Mouse (Mus musculus) limb, embryonic 10.5 days (tissue): ENCODE measurements around the gene Fanca. TPM values are rescaled to one million over a fixed set of nuclear protein-coding genes. Genes with fewer than 3 reads are reported as not detected.

Experiments used
- DNase-seq: peaks from one replicate; pipeline ENCODE4 v3.0.0-alpha.2; 2017; ENCODE audit warnings: low spot score
- H3K27ac ChIP-seq: fragments of 300-500 bp; sonication (generic); 2 replicates; pipeline ENCODE4 v1.5.1; 2016; ENCODE audit warnings: mild to moderate bottlenecking
- H3K27me3 ChIP-seq: fragments of 300-500 bp; sonication (generic); 2 replicates; pipeline ENCODE4 v1.6.1; 2016; ENCODE audit warnings: low read depth, mild to moderate bottlenecking; ENCODE audit not compliant: poor library complexity, severe bottlenecking
- H3K36me3 ChIP-seq: fragments of 300-500 bp; sonication (generic); 2 replicates; pipeline ENCODE4 v1.6.1; 2016; ENCODE audit warnings: mild to moderate bottlenecking, moderate library complexity
- H3K4me1 ChIP-seq: fragments of 300-500 bp; sonication (generic); 2 replicates; pipeline ENCODE4 v1.6.1; 2016
- H3K4me3 ChIP-seq: fragments of 300-500 bp; sonication (generic); 2 replicates; pipeline ENCODE4 v1.5.1; 2016; ENCODE audit warnings: mild to moderate bottlenecking, moderate library complexity
- H3K9me3 ChIP-seq: fragments of 300-500 bp; sonication (generic); replicated peaks from 2 replicates; pipeline ENCODE4 v1.6.1; 2016; ENCODE audit warnings: mild to moderate bottlenecking
- WGBS: fragments of 180-500 bp; shearing (Covaris S2); methylation state at CpG from one replicate; pipeline ENCODE4 v1.1.7; 2016; 5-methylcytosine and 5-hydroxymethylcytosine counted together
- polyA plus RNA-seq: library from polyadenylated mRNA; unstranded; fragments of >200 nt; fragmentation: Nextera tagmentation; extraction: Ambion mirVana; gene quantifications from 2 replicates; pipeline ENCODE4 v1.2.1, GENCODE M21; 2016

Fanca gene
- polyA plus RNA-seq, 1 experiment from 2014 or later, result 42.7 TPM

DNA sequence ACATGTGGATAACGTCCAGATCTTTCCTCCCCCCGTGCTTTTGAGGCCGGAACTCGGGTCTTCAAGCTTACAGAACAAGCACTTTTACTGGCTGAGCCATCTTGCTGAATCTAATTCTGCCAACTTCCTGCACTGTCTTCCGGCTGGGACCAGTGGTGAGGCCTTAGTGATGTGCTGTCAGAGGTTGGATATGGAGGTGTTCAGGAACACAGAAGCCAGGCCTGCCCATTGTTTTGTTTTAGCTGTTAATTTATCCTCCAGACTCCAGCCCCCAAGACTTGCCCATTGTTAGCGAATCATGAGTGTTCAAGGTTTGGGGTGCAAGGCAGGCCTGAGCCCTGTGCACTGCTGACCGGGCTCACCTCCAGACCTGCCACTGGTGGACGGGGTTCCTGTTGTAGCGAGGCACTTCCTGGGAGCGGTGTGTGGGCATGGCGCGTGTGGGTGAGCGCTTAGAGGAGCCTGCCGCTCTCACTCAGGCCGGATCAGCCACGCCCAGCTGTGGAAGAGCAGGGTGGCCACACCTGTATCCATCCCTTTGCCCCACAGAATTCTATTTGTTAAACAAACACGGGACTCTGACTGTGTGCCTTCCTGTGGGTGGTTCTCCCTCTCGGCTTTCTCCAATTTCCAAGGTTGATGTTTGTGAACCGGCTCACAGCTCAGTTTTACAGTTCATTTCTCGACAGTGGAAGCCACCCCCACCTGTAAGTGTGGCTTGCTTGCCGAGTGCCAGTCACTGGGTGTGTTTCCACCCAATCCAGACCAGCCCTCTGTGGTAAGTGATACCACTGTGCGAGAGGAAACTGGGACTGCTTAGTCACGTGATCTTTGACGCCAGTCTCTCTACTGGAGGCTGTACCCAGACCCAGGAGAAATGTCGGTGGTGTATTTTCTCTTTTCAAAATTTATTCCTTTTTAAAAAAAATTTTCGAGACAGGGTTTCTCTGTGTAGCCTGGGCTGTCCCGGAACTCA lies 23.0 kb upstream of the Fanca start:
- no peak for DNase-seq
- Histone ChIP-seq H3K9me3 (no peaks in the 10 kb centered on the region), H3K27ac (no peak overlapping the region), H3K4me1 (0 out of 2 replicates have a peak, but pooled peaks cover 5% of the 10 kb centered on the region), H3K36me3 (no peaks in the 10 kb centered on the region), H3K4me3 (no peak overlapping the region), H3K27me3 (no peaks in the 10 kb centered on the region)
- WGBS, result 89% methylated on average over 27 of the region's 27 CpGs

DNA sequence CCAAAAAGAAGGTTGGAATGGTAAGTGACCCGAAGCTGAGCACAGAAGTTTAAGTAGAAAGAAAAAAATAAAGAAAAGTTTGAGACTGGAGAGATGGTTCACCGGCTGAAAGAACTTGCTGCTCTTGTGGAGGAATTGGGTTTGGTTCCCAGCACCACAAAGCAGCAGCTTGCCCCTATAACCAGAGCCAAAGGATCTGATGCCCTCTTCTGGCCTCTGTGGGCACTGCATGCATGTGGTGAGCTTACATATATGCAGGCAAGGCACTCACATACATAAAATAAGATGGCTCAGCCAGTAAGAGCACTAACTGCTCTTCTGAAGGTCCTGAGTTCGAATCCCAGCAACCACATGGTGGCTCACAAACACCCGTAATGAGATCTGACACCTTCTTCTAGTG lies 21.7 kb upstream of the Fanca start:
- 0 out of 2 replicates have a peak, but pooled peaks cover 5% of the 10 kb centered on the region for H3K4me1 ChIP-seq
- DNase-seq, result no peak
- WGBS, result 95% methylated on average over 4 of the region's 4 CpGs

DNA sequence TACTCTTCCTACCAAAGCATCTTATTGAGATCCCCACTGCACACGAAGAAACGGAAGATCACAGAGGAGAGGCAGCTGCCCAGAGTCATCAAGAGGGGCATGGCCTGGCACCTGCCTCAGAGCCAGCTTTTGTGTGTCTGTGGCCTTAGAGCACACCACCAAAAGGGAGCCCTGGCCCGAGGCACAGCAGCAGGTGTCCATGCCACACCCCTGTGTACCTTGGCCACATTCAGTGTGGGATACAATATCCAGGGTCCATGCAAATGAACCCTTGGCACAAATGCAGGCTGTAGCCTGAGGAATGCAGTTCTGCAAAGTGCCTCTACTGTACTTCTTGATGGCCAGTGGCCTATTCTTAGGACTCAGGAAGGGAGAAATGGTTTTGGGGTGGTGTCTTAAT lies 19.1 kb upstream of the Fanca start:
- Histone ChIP-seq H3K4me3 (no peak overlapping the region), H3K36me3 (no peaks in the 10 kb centered on the region), H3K9me3 (no peaks in the 10 kb centered on the region), H3K27ac (no peak overlapping the region), H3K4me1 (peaks cover 10% of the 10 kb centered on the region), H3K27me3 (peaks cover 25% of the 10 kb centered on the region)
- DNase-seq, result no peak
- 92% methylated on average over 3 of the region's 3 CpGs for WGBS

More for the DNA sequence above, 21.7 kb upstream of the Fanca start:
- no peaks in the 10 kb centered on the region for H3K9me3 ChIP-seq
- H3K27ac ChIP-seq, result no peak overlapping the region
- H3K27me3 ChIP-seq, result no peaks in the 10 kb centered on the region
- H3K36me3 ChIP-seq, result no peaks in the 10 kb centered on the region
- no peak overlapping the region for H3K4me3 ChIP-seq

DNA sequence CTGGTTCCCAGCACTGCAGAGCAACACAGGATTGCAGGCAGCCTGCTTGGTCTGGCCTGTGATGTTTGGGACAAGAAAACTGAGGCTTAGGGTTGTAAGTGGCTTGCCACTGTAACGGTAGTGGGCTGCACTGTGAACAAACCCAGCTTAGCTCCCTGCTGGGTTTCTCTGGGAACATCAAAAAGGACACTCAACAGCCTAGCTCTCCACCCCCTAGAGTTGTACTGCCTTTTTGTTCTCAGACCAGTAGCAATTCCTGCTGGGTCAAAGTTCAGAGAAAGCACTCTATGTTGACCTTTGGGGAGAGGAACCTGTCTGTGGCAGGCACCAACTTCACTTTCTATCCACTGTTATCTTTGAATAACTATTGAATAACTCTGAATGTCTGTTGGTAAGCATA lies 16.1 kb upstream of the Fanca start:
- Histone ChIP-seq H3K27me3 (peaks cover 33% of the 10 kb centered on the region), H3K36me3 (no peaks in the 10 kb centered on the region), H3K4me3 (no peak overlapping the region), H3K9me3 (no peaks in the 10 kb centered on the region), H3K27ac (no peak overlapping the region), H3K4me1 (peaks cover 17% of the 10 kb centered on the region)
- no peak for DNase-seq
- WGBS, result 0% methylated on average over 1 of the region's 1 CpGs

DNA sequence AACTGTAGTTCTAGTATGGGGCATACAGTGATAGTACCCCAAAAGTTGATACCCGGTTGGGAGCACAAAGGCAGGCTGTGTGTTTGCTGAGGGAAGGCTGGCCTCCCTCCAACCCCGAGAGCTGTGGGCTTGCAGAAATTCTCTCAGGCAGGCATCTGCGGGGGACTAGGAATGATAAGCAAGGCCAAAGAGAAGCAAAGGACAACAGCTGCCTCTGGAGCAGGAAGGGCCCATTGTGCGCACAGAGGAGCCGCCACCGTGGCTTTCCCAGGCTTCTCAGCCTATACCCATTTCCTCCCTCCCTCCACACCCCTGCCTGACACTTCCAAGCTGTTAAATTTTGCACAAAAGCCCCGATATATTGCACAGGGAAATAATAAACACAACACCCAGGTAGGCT lies 15.5 kb upstream of the Fanca start:
- H3K9me3 ChIP-seq, result no peaks in the 10 kb centered on the region
- H3K4me3 ChIP-seq, result no peak overlapping the region
- no peaks in the 10 kb centered on the region for H3K36me3 ChIP-seq
- no peak for DNase-seq
- no peak overlapping the region for H3K27ac ChIP-seq
- WGBS, result 10% methylated on average over 7 of the region's 7 CpGs
- peaks cover 17% of the 10 kb centered on the region for H3K4me1 ChIP-seq
- H3K27me3 ChIP-seq, result peaks cover 33% of the 10 kb centered on the region

DNA sequence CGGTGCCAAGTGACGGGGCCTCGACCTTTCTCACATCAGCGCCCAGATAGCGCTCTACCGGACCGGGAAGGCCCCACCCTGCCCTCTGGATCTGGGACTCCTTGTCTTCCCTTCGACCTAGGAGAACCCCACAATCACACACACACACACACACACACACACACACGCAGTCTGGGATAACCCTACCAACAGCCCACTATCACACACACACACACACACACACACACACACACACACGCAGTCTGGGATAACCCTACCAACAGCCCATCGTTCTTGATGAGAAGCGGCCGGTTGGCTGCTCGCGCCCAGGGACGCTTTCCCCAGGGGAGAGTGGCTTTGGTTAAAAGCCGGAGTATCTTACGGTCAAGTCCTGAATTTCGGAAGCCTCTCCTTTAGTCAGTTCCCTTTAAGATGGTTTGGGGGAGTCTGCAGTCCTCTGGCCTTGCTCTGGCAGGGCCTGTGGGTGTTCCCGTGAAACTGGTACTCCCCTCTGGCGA lies 14.8 kb upstream of the Fanca start:
- no peaks in the 10 kb centered on the region for H3K36me3 ChIP-seq
- 4% methylated on average over 18 of the region's 21 CpGs for WGBS
- no peak for DNase-seq
- peaks cover 33% of the 10 kb centered on the region for H3K27me3 ChIP-seq
- no peaks in the 10 kb centered on the region for H3K9me3 ChIP-seq
- peak overlapping the region; percentile 66 for H3K4me3 ChIP-seq
- H3K27ac ChIP-seq, result peak overlapping the region; percentile 31; the same call in 1 of the 2 replicates
- peaks cover 17% of the 10 kb centered on the region for H3K4me1 ChIP-seq

DNA sequence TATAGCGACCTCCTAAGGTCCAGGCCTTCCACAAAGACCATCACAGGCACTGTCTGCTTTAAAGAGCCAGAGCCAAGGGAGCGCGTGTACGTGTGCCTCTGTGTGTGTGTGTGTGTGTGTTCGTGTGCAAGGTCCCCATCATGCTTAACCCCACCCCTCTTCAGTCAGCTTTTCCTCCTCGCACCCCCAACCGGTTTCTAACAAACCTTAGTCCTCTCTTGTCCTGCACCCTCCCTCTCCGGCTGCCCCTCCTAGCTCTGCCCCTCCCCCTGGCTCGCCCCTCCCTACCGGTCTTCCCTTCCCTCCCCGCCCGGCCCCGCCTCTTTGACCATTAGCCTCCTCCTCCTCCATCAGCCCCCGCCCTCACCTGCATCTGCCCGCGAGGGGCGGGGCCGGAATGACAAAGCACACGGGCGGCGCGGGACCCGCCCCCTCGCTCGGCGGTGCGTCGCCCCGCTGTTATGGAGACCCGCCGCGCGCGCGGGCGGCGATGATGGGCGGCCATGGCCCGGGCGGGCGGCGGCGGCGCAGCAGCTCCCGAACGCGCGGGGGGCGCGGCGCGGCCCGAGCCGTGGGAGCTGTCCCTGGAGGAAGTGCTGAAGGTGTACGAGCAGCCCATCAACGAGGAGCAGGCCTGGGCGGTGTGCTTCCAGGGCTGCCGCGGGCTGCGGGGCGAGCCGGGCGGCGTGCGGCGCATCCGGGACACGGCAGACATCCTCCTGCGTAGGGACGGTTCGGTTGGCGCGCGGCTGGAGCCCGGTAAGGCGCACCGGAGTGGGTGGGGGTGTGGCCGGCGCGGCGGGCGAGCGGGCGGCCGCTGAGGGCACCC lies 14.1 kb upstream of the Fanca start, which contains the start of gene Spire2:
Spire2 (plus strand) TSS at position 452 of the 829 bp plus-strand sequence.
- peak within 1 kb of the TSS; percentile 31 for H3K27ac ChIP-seq
- no peaks in the 10 kb centered on the region for H3K36me3 ChIP-seq
- H3K9me3 ChIP-seq, result no peaks in the 10 kb centered on the region
- H3K4me1 ChIP-seq, result peaks cover 17% of the 10 kb centered on the region
- H3K4me3 ChIP-seq, result peak within 1 kb of the TSS; percentile 66
- under 1% methylated on average over 85 of the region's 85 CpGs for WGBS
- peak; percentile 89 for DNase-seq
- peaks cover 38% of the 10 kb centered on the region for H3K27me3 ChIP-seq

DNA sequence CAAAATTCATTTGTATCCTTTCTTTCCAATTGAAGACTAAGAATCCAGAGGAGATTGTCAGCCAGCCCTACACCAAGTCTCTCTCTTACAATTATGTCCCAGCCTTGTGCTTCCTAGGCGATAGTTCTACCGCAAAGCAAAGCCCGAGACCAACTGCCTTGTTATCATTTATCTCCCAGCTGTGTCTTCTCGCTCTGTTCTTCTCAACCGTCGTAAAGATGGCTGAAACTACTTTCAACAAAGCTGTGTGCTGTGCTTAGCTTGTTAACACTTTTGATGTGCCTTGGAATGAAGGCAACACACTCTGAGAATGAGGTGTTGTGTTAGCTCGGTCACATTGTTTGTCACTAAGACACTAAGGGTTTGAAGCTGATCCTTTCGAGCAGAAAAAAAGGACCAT lies 13.4 kb upstream of the Fanca start:
- Histone ChIP-seq H3K36me3 (no peaks in the 10 kb centered on the region), H3K9me3 (no peaks in the 10 kb centered on the region), H3K27me3 (peaks cover 39% of the 10 kb centered on the region), H3K27ac (no peak overlapping the region), H3K4me1 (peaks cover 17% of the 10 kb centered on the region), H3K4me3 (peak overlapping the region; percentile 66)
- DNase-seq, result no peak
- whole genome bisulfite sequencing, result 38% methylated on average over 8 of the region's 8 CpGs

DNA sequence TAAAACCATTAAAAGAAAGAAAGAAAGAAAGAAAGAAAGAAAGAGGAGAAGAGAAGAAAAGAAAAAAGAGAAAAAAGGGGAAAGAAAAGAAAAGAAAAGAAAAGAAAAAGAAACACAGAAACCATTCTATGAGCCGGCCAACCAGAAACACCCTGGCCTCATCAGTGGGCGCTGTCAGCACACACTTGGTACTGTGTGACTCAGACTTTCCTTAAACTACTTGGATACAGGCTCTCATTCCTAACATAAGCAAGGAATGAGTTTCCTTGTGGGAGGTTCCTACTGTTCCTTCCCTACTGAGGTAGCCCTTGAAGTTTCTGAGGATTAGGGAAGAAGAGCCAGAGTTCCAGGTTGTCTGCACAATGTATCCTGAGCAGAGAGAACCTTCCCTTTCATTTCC lies 12.9 kb upstream of the Fanca start:
- H3K9me3 ChIP-seq, result no peaks in the 10 kb centered on the region
- DNase-seq, result no peak
- no peaks in the 10 kb centered on the region for H3K36me3 ChIP-seq
- WGBS, result 86% methylated on average over 2 of the region's 2 CpGs
- peaks cover 17% of the 10 kb centered on the region for H3K4me1 ChIP-seq
- peaks cover 39% of the 10 kb centered on the region for H3K27me3 ChIP-seq
- no peak overlapping the region for H3K4me3 ChIP-seq
- H3K27ac ChIP-seq, result no peak overlapping the region

DNA sequence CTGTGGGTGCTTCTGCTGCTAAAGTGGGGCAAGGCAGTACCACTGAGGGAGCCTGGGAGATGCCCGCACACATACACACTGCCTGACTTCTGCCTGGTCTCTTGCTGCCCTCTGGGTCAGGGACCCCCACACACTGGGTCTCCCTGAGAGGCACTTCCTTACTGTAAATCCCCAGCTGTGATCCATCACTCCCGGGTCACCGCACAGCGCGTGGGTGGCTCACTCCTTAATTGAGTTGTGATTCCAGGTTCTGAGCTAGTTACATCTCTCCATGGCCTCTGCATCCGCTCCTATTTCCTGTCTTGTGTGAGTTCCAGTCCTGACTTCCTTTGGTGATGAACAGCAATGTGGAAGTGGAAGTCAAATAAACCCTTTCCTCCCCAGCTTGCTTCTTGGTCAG lies 12.3 kb upstream of the Fanca start:
- H3K9me3 ChIP-seq, result no peaks in the 10 kb centered on the region
- H3K27me3 ChIP-seq, result peaks cover 39% of the 10 kb centered on the region
- no peak overlapping the region for H3K4me3 ChIP-seq
- H3K27ac ChIP-seq, result no peak overlapping the region
- peaks cover 17% of the 10 kb centered on the region for H3K4me1 ChIP-seq
- 78% methylated on average over 6 of the region's 6 CpGs for WGBS
- H3K36me3 ChIP-seq, result no peaks in the 10 kb centered on the region
- no peak for DNase-seq

DNA sequence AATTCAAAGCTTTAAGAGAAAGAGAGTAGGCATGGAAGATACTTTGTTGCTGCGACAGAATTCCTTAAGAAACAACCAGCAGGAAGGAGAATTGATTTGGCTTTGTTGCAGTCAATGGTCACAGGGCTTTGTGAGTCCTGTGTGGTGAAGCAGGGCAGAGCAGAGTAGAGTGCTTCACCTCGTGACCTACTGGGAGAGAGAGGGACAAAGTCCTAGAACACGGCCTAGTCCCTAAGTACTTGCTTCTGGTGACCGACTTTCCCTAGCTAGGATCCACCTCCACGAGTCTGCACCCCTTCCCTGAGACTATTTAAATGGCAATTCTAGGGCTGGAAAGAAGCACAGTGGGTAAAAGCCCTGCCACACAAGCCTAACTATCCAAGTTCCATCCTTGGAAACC lies 11.6 kb upstream of the Fanca start:
- H3K4me3 ChIP-seq, result no peak overlapping the region
- peaks cover 38% of the 10 kb centered on the region for H3K27me3 ChIP-seq
- 80% methylated on average over 5 of the region's 5 CpGs for WGBS
- no peaks in the 10 kb centered on the region for H3K36me3 ChIP-seq
- no peak for DNase-seq
- no peak overlapping the region for H3K27ac ChIP-seq
- peaks cover 17% of the 10 kb centered on the region for H3K4me1 ChIP-seq
- no peaks in the 10 kb centered on the region for H3K9me3 ChIP-seq

DNA sequence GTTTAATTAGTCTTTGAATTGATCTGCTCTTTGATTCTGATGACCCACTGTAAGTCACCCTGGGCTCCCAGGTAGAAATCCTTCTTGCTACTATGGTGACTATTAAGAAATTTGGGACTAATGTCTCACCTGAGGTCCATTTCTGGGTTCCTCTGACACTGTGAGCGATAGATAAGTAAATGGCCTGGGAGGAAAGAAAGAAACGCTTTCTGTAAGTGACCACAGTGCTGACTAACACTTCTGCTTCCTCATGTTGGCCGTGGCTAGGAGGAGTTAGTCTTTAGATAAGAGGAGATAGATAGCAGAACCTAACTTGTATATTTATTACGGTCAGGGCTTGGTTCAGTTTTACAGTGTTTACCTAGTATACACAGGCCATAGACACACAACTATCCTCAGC lies 11.0 kb upstream of the Fanca start:
- DNase-seq, result no peak
- no peak overlapping the region for H3K27ac ChIP-seq
- WGBS, result 92% methylated on average over 4 of the region's 4 CpGs
- peaks cover 17% of the 10 kb centered on the region for H3K4me1 ChIP-seq
- H3K27me3 ChIP-seq, result peaks cover 32% of the 10 kb centered on the region
- no peak overlapping the region for H3K4me3 ChIP-seq
- H3K9me3 ChIP-seq, result no peaks in the 10 kb centered on the region
- H3K36me3 ChIP-seq, result no peaks in the 10 kb centered on the region

DNA sequence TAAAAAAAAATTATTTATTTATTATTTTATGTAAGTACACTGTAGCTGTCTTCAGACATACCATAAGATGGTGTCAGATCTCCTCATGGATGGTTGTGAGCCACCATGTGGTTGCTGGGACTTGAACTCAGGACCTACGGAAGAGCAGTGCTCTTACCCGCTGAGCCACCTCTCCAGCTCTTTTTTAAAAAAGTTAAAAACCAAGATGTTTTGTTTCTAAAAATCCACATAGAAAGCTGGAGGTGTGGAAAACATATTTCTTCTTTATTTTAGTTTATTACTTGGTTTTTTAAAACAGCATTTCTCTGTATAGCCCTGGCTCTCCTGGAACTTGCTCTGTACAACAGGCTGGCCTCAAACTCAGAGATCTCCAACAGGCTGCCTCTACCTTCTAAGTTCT lies 10.2 kb upstream of the Fanca start:
- Histone ChIP-seq H3K27me3 (peaks cover 24% of the 10 kb centered on the region), H3K4me3 (no peak overlapping the region), H3K9me3 (no peaks in the 10 kb centered on the region), H3K4me1 (peaks cover 17% of the 10 kb centered on the region), H3K27ac (no peak overlapping the region), H3K36me3 (no peaks in the 10 kb centered on the region)
- WGBS, result 94% methylated on average over 2 of the region's 2 CpGs
- DNase-seq, result no peak
